Mouse (Mus musculus) heart, embryonic 13.5 days (tissue): ENCODE results near the gene Zdhhc18. TPM values are rescaled to one million over a fixed set of nuclear protein-coding genes. Genes with fewer than 3 reads are reported as not detected.

Source experiments
- ATAC-seq: fragments of 200-750 bp; cut with Nextera tagmentation; 2 replicates; pipeline ENCODE4 v1.8.0; 2017; ENCODE audit warnings: moderate TSS enrichment; ENCODE audit not compliant: insufficient number of reproducible peaks, low FRiP score, low TSS enrichment; ENCODE audit errors: extremely low read depth
- H3K27ac ChIP-seq: fragments of 300-500 bp; sonication (generic); replicated peaks from 2 replicates; pipeline ENCODE4 v1.5.1; 2015; ENCODE audit warnings: moderate library complexity, mild to moderate bottlenecking, inconsistent platforms
- H3K27me3 ChIP-seq: fragments of 300-500 bp; sonication (generic); replicated peaks from 2 replicates; pipeline ENCODE4 v1.6.1; 2015; ENCODE audit warnings: mild to moderate bottlenecking, inconsistent platforms
- H3K36me3 ChIP-seq: fragments of 300-500 bp; sonication (generic); 2 replicates; pipeline ENCODE4 v1.6.1; 2015; ENCODE audit warnings: mild to moderate bottlenecking, inconsistent platforms
- H3K4me1 ChIP-seq: fragments of 300-500 bp; sonication (generic); 2 replicates; pipeline ENCODE4 v1.6.1; 2015; ENCODE audit warnings: inconsistent platforms
- H3K4me2 ChIP-seq: fragments of 300-500 bp; sonication (generic); 2 replicates; pipeline ENCODE4 v1.6.1; 2015; ENCODE audit warnings: inconsistent platforms, mild to moderate bottlenecking, moderate library complexity
- H3K4me3 ChIP-seq: fragments of 300-500 bp; sonication (generic); 2 replicates; pipeline ENCODE4 v1.5.1; 2015; ENCODE audit warnings: moderate library complexity, mild to moderate bottlenecking, inconsistent platforms
- H3K9ac ChIP-seq: fragments of 300-500 bp; sonication (generic); 2 replicates; pipeline ENCODE4 v1.6.1; 2015; ENCODE audit warnings: inconsistent platforms, mild to moderate bottlenecking, moderate library complexity
- H3K9me3 ChIP-seq: fragments of 300-500 bp; sonication (generic); 2 replicates; pipeline ENCODE4 v1.6.1; 2016; ENCODE audit warnings: inconsistent platforms
- WGBS: fragments of 180-500 bp; shearing (Covaris S2); methylation state at CpG from one replicate; pipeline ENCODE4 v1.1.7; 2015; ENCODE audit warnings: mixed read lengths; 5-methylcytosine and 5-hydroxymethylcytosine counted together
- polyA plus RNA-seq: library from polyadenylated mRNA; unstranded; fragments of >200 nt; fragmentation: Nextera tagmentation; extraction: Ambion mirVana; gene quantifications from 2 replicates; pipeline ENCODE4 v1.2.1, GENCODE M21; 2015

The Zdhhc18 gene
- polyA plus RNA-seq, 1 experiment from 2014 or later = 1.5 TPM

GRCm38 (mm10) chr4:133599571-133600073 lies 50.3 kb downstream of the Zdhhc18 start:
- H3K27ac ChIP-seq = no peak overlapping the region
- H3K9ac ChIP-seq = peak overlapping the region; percentile 80
- H3K4me3 ChIP-seq = peak overlapping the region; percentile 66
- peak overlapping the region; percentile 95 for H3K4me2 ChIP-seq
- H3K4me1 ChIP-seq = peaks cover 22% of the 10 kb centered on the region
- no peaks in the 10 kb centered on the region for H3K9me3 ChIP-seq
- WGBS = under 1% methylated on average over 50 of the region's 50 CpGs
- peaks cover 12% of the 10 kb centered on the region for H3K36me3 ChIP-seq
- peak; percentile 82 for ATAC-seq
- H3K27me3 ChIP-seq = peaks cover 60% of the 10 kb centered on the region

- Histone ChIP-seq H3K36me3 (peaks cover 9% of the 10 kb centered on the region), H3K27me3 (peaks cover 60% of the 10 kb centered on the region), H3K27ac (no peak overlapping the region), H3K4me3 (peak overlapping the region; percentile 66), H3K4me1 (peaks cover 22% of the 10 kb centered on the region), H3K9ac (peak overlapping the region; percentile 80), H3K9me3 (no peaks in the 10 kb centered on the region), H3K4me2 (peak overlapping the region; percentile 95)
- no peak for ATAC-seq
- WGBS = 17% methylated on average over 7 of the region's 7 CpGs
Observed at GRCm38 (mm10) chr4:133599116-133599515, 50.8 kb downstream of the Zdhhc18 start.

- Histone ChIP-seq H3K4me3 (peak overlapping the region; percentile 66; the same call in 1 of the 2 replicates), H3K4me1 (peaks cover 22% of the 10 kb centered on the region), H3K9ac (0 out of 2 replicates have a peak overlapping the region, but pooled peaks have one; percentile 80), H3K27ac (no peak overlapping the region), H3K9me3 (no peaks in the 10 kb centered on the region), H3K36me3 (peaks cover 4% of the 10 kb centered on the region), H3K4me2 (0 out of 2 replicates have a peak overlapping the region, but pooled peaks have one; percentile 95), H3K27me3 (peaks cover 59% of the 10 kb centered on the region)
- ATAC-seq = no peak
- 40% methylated on average over 4 of the region's 4 CpGs for WGBS
Observed at GRCm38 (mm10) chr4:133598616-133599015, 51.3 kb downstream of the Zdhhc18 start.

- Histone ChIP-seq H3K4me1 (peaks cover 15% of the 10 kb centered on the region), H3K9me3 (no peaks in the 10 kb centered on the region), H3K27me3 (peaks cover 33% of the 10 kb centered on the region), H3K4me2 (no peak overlapping the region), H3K36me3 (peaks cover 14% of the 10 kb centered on the region), H3K27ac (no peak overlapping the region), H3K9ac (no peak overlapping the region), H3K4me3 (no peak overlapping the region)
- ATAC-seq = no peak
- 70% methylated on average over 6 of the region's 6 CpGs for WGBS
Observed at GRCm38 (mm10) chr4:133596084-133596483, 53.9 kb downstream of the Zdhhc18 start.

- Histone ChIP-seq H3K36me3 (peaks cover 20% of the 10 kb centered on the region), H3K4me3 (no peak overlapping the region), H3K9ac (0 out of 2 replicates have a peak overlapping the region, but pooled peaks have one; percentile 14), H3K4me2 (peak overlapping the region; percentile 18), H3K27ac (no peak overlapping the region), H3K4me1 (peaks cover 15% of the 10 kb centered on the region), H3K27me3 (peaks cover 30% of the 10 kb centered on the region), H3K9me3 (no peaks in the 10 kb centered on the region)
- WGBS = 44% methylated on average over 7 of the region's 7 CpGs
- ATAC-seq = no peak
Observed at GRCm38 (mm10) chr4:133595538-133595937, 54.4 kb downstream of the Zdhhc18 start.

- Histone ChIP-seq H3K27me3 (0 out of 2 replicates have a peak, but pooled peaks cover 5% of the 10 kb centered on the region), H3K36me3 (peaks cover 49% of the 10 kb centered on the region), H3K9me3 (no peaks in the 10 kb centered on the region), H3K4me3 (no peak overlapping the region), H3K27ac (no peak overlapping the region), H3K4me2 (no peak overlapping the region), H3K9ac (0 out of 2 replicates have a peak overlapping the region, but pooled peaks have one; percentile 37), H3K4me1 (no peaks in the 10 kb centered on the region; the same call in 1 of the 2 replicates)
- ATAC-seq = no peak
- WGBS = 28% methylated on average over 7 of the region's 7 CpGs
Observed at GRCm38 (mm10) chr4:133592570-133592969, 57.4 kb downstream of the Zdhhc18 start.

GRCm38 (mm10) chr4:133584059-133584951 lies 65.6 kb downstream of the Zdhhc18 start, which contains the start of gene Gpn2:
TSS of gene Gpn2 (plus strand) at chr4:133584362.
- Histone ChIP-seq H3K27ac (peak within 1 kb of the TSS; percentile 78), H3K9ac (peak within 1 kb of the TSS; percentile 93), H3K4me1 (peaks cover 15% of the 10 kb centered on the region), H3K4me2 (peak within 1 kb of the TSS; percentile 100), H3K36me3 (peaks cover 72% of the 10 kb centered on the region), H3K27me3 (no peaks in the 10 kb centered on the region), H3K4me3 (peak within 1 kb of the TSS; percentile 84), H3K9me3 (no peaks in the 10 kb centered on the region)
- peak; percentile 44; the same call in 1 of the 2 replicates for ATAC-seq
- 1% methylated on average over 63 of the region's 65 CpGs for WGBS

- WGBS = 50% methylated on average over 6 of the region's 6 CpGs
- Histone ChIP-seq H3K27ac (peak overlapping the region; percentile 78), H3K4me3 (peak overlapping the region; percentile 84), H3K9ac (peak overlapping the region; percentile 93), H3K36me3 (peaks cover 72% of the 10 kb centered on the region), H3K9me3 (no peaks in the 10 kb centered on the region), H3K4me2 (peak overlapping the region; percentile 100), H3K27me3 (no peaks in the 10 kb centered on the region), H3K4me1 (peaks cover 15% of the 10 kb centered on the region)
- no peak for ATAC-seq
Observed at GRCm38 (mm10) chr4:133583690-133584058, 66.3 kb downstream of the Zdhhc18 start.

GRCm38 (mm10) chr4:133577983-133578382 lies 72.0 kb downstream of the Zdhhc18 start:
- H3K27ac ChIP-seq = no peak overlapping the region
- no peak overlapping the region for H3K4me2 ChIP-seq
- no peaks in the 10 kb centered on the region for H3K9me3 ChIP-seq
- peaks cover 18% of the 10 kb centered on the region for H3K4me1 ChIP-seq
- peaks cover 55% of the 10 kb centered on the region for H3K36me3 ChIP-seq
- no peak overlapping the region for H3K9ac ChIP-seq
- H3K27me3 ChIP-seq = no peaks in the 10 kb centered on the region
- no peak for ATAC-seq
- WGBS = 82% methylated on average over 12 of the region's 12 CpGs
- H3K4me3 ChIP-seq = no peak overlapping the region

- under 1% methylated on average over 37 of the region's 41 CpGs for WGBS
- H3K9me3 ChIP-seq = 0 out of 2 replicates have a peak, but pooled peaks cover 4% of the 10 kb centered on the region
- peak overlapping the region; percentile 100 for H3K4me3 ChIP-seq
- peak; percentile 9; the same call in 1 of the 2 replicates for ATAC-seq
- H3K9ac ChIP-seq = peak overlapping the region; percentile 94
- H3K36me3 ChIP-seq = peaks cover 25% of the 10 kb centered on the region
- peak overlapping the region; percentile 83 for H3K27ac ChIP-seq
- peaks cover 18% of the 10 kb centered on the region for H3K4me1 ChIP-seq
- peak overlapping the region; percentile 96 for H3K4me2 ChIP-seq
- no peaks in the 10 kb centered on the region for H3K27me3 ChIP-seq
Observed at GRCm38 (mm10) chr4:133574843-133575202, 75.1 kb downstream of the Zdhhc18 start.

- Histone ChIP-seq H3K27me3 (no peaks in the 10 kb centered on the region), H3K4me3 (peak within 1 kb of the TSS; percentile 100), H3K4me2 (peak within 1 kb of the TSS; percentile 96), H3K9me3 (0 out of 2 replicates have a peak, but pooled peaks cover 4% of the 10 kb centered on the region), H3K9ac (peak within 1 kb of the TSS; percentile 94), H3K27ac (peak within 1 kb of the TSS; percentile 83), H3K36me3 (peaks cover 19% of the 10 kb centered on the region), H3K4me1 (peaks cover 18% of the 10 kb centered on the region)
- WGBS = 7% methylated on average over 44 of the region's 44 CpGs
- peak; percentile 76 for ATAC-seq
Observed at GRCm38 (mm10) chr4:133574070-133574842, 75.7 kb downstream of the Zdhhc18 start, which contains the start of gene Gpatch3. TSS of gene Gpatch3 (plus strand) at chr4:133574745.
